ENCODE assay signal across 7 mouse cellular contexts in genomic region chr9:46392641-46393321, GRCm38 (mm10).
DNase-seq lines count a peak whose midpoint lies in the region; ATAC-seq lines count a peak whose summit lies in the region.

No protein-coding gene starts in this region.

- 4% methylated on average over 23 of the region's 23 CpGs for WGBS in forebrain, embryonic 13.5 days
- 6% methylated on average over 23 of the region's 23 CpGs for WGBS in hindbrain, embryonic 16.5 days
- 4% methylated on average over 23 of the region's 23 CpGs for WGBS in midbrain, embryonic 14.5 days
- WGBS in stomach, embryonic 16.5 days: 6% methylated on average over 23 of the region's 23 CpGs

- no peak for ATAC-seq in forebrain, embryonic 13.5 days
- ATAC-seq in hindbrain, embryonic 16.5 days: no peak
- ATAC-seq in midbrain, embryonic 14.5 days (ENCODE audit: low FRiP score, low TSS enrichment): 0 out of 2 replicates have a peak, but pooled peaks have one; percentile 9
- ATAC-seq in stomach, embryonic 16.5 days (ENCODE audit: insufficient read depth, low FRiP score): peak; percentile 21; the same call in 1 of the 2 replicates

- intact Hi-C loops in left cerebral cortex, postnatal 25 days (cut with DNase I): loop anchor here (2.0 to 10.0 kb wide), 4 partner anchors 182 to 425 kb away; no protein-coding TSS in a partner anchor

- H3K27ac ChIP-seq in forebrain, embryonic 13.5 days: no peak overlapping the region
- H3K27ac ChIP-seq in hindbrain, embryonic 16.5 days (ENCODE audit: low read depth, low read length): no peak overlapping the region
- H3K27ac ChIP-seq in midbrain, embryonic 14.5 days (replicated peaks; ENCODE audit: low read depth, low read length): no peak overlapping the region
- no peak overlapping the region for H3K27ac ChIP-seq in stomach, embryonic 16.5 days (ENCODE audit: low read length)

- H3K4me2 ChIP-seq in forebrain, embryonic 13.5 days: peak overlapping the region; percentile 37
- peak overlapping the region; percentile 40 for H3K4me2 ChIP-seq in hindbrain, embryonic 16.5 days (ENCODE audit: low read length)
- peak overlapping the region; percentile 37 for H3K4me2 ChIP-seq in midbrain, embryonic 14.5 days (ENCODE audit: low read length)
- no peak overlapping the region for H3K4me2 ChIP-seq in stomach, embryonic 16.5 days (ENCODE audit: low read depth, low read length)

- no peak overlapping the region for H3K4me3 ChIP-seq in forebrain, embryonic 13.5 days
- no peak overlapping the region for H3K4me3 ChIP-seq in hindbrain, embryonic 16.5 days (ENCODE audit: low read length)
- no peak overlapping the region for H3K4me3 ChIP-seq in midbrain, embryonic 14.5 days (replicated peaks; ENCODE audit: low read depth, low read length)
- no peak overlapping the region for H3K4me3 ChIP-seq in stomach, embryonic 16.5 days (replicated peaks; ENCODE audit: low read length)

- H3K27me3 ChIP-seq in forebrain, embryonic 13.5 days: peaks cover 35% of the 10 kb centered on the region
- H3K27me3 ChIP-seq in hindbrain, embryonic 16.5 days (replicated peaks; ENCODE audit: control insufficient read depth, insufficient read depth, low read length): peaks cover 2% of the 10 kb centered on the region; the same call in 1 of the 2 replicates
- H3K27me3 ChIP-seq in midbrain, embryonic 14.5 days (ENCODE audit: control insufficient read depth, insufficient read depth, low read length): 0 out of 2 replicates have a peak, but pooled peaks cover 5% of the 10 kb centered on the region
- peaks cover 14% of the 10 kb centered on the region for H3K27me3 ChIP-seq in stomach, embryonic 16.5 days (ENCODE audit: control insufficient read depth, insufficient read depth, low read length)

- H3K9me3 ChIP-seq in forebrain, embryonic 13.5 days (replicated peaks): no peaks in the 10 kb centered on the region
- no peaks in the 10 kb centered on the region for H3K9me3 ChIP-seq in hindbrain, embryonic 16.5 days (ENCODE audit: control insufficient read depth, low read length)
- no peaks in the 10 kb centered on the region for H3K9me3 ChIP-seq in midbrain, embryonic 14.5 days (ENCODE audit: control insufficient read depth, low read length)
- no peaks in the 10 kb centered on the region for H3K9me3 ChIP-seq in stomach, embryonic 16.5 days (replicated peaks; ENCODE audit: control insufficient read depth, low read length)

- H3K4me1 ChIP-seq in forebrain, embryonic 13.5 days: peaks cover 49% of the 10 kb centered on the region
- peaks cover 12% of the 10 kb centered on the region for H3K4me1 ChIP-seq in hindbrain, embryonic 16.5 days (ENCODE audit: control insufficient read depth, insufficient read depth, low read depth, low read length)
- peaks cover 14% of the 10 kb centered on the region for H3K4me1 ChIP-seq in midbrain, embryonic 14.5 days (ENCODE audit: control insufficient read depth, insufficient read depth, low read length)
- H3K4me1 ChIP-seq in stomach, embryonic 16.5 days (ENCODE audit: control insufficient read depth, insufficient read depth, low read length): no peaks in the 10 kb centered on the region

- peak; percentile 52 for DNase-seq in MN1 (ENCODE audit: low spot score)
- DNase-seq in brain, adult 2 months (ENCODE audit: low read depth, low spot score): peak; percentile 49
- peak; percentile 39 to 56 for DNase-seq in left cerebral cortex, postnatal 25 days (ENCODE audit: low spot score in 2 of 2)
- peak; percentile 79 for DNase-seq in midbrain, embryonic 14.5 days

- no peak overlapping the region for H3K9ac ChIP-seq in forebrain, embryonic 13.5 days
- peak overlapping the region; percentile 35; the same call in 1 of the 2 replicates for H3K9ac ChIP-seq in hindbrain, embryonic 16.5 days (ENCODE audit: low read depth, low read length)
- no peak overlapping the region for H3K9ac ChIP-seq in midbrain, embryonic 14.5 days (replicated peaks; ENCODE audit: low read length)
- no peak overlapping the region for H3K9ac ChIP-seq in stomach, embryonic 16.5 days (ENCODE audit: low read length)

- H3K36me3 ChIP-seq in forebrain, embryonic 13.5 days (ENCODE audit: poor library complexity, severe bottlenecking): no peaks in the 10 kb centered on the region
- no peaks in the 10 kb centered on the region for H3K36me3 ChIP-seq in hindbrain, embryonic 16.5 days (ENCODE audit: control insufficient read depth, insufficient read depth, low read length)
- H3K36me3 ChIP-seq in midbrain, embryonic 14.5 days (ENCODE audit: control insufficient read depth, insufficient read depth, low read length): no peaks in the 10 kb centered on the region
- no peaks in the 10 kb centered on the region for H3K36me3 ChIP-seq in stomach, embryonic 16.5 days (ENCODE audit: control insufficient read depth, insufficient read depth, low read length)

Comparison
In these comparisons a context has a peak if more than half of its experiments do, and no peak if none do; other contexts are left out.
1. ATAC-seq: peak in midbrain, embryonic 14.5 days (single experiment) and stomach, embryonic 16.5 days (single experiment); none in forebrain, embryonic 13.5 days (single experiment) and hindbrain, embryonic 16.5 days (single experiment).
2. Peak in every context shown above with its lines, with median percentiles within 50 percentile points of each other: DNase-seq.